Mouse (Mus musculus) MEL (cell line): ENCODE measurements around the gene Tbc1d7. TPM values are rescaled to one million over a fixed set of nuclear protein-coding genes. Genes with fewer than 3 reads are reported as not detected.
A peak's percentile ranks its signal among the peaks of the same experiment; 100 is the strongest.

ENCODE experiments used
- DNase-seq: peaks from one replicate; pipeline ENCODE4 v3.0.0; 2011; ENCODE audit warnings: low read depth, low spot score
- H3K27ac ChIP-seq: 2 replicates; pipeline ENCODE4 v1.5.1; 2012; ENCODE audit warnings: low read depth, mild to moderate bottlenecking, control low read depth, low read length, moderate library complexity; ENCODE audit not compliant: control insufficient read depth
- H3K27me3 ChIP-seq, 2 experiments: fragments of 150-350 bp in 1 of 2; sonication (generic) in 1 of 2; 2 replicates each; pipeline ENCODE4 v1.6.1; 2012; ENCODE audit warnings: low read length in 2 of 2, mild to moderate bottlenecking in 2 of 2, improper control_type of control experiment in 1 of 2, moderate library complexity in 1 of 2; ENCODE audit not compliant: insufficient read depth in 2 of 2, control insufficient read depth in 1 of 2
- H3K36me3 ChIP-seq, 2 experiments: 2 replicates each; pipeline ENCODE4 v1.6.1; 2012 to 2014; ENCODE audit warnings: low read length in 2 of 2, improper control_type of control experiment in 1 of 2, inconsistent platforms in 1 of 2, mild to moderate bottlenecking in 1 of 2; ENCODE audit not compliant: insufficient read depth in 2 of 2, control insufficient read depth in 1 of 2
- H3K4me1 ChIP-seq, 2 experiments: fragments of 150-350 bp in 1 of 2; sonication (generic) in 1 of 2; 2 replicates each; pipeline ENCODE4 v1.6.1; 2012; ENCODE audit warnings: low read length in 2 of 2, improper control_type of control experiment in 1 of 2, mild to moderate bottlenecking in 1 of 2; ENCODE audit not compliant: insufficient read depth in 2 of 2, control insufficient read depth in 1 of 2
- H3K4me3 ChIP-seq, 2 experiments: fragments of 150-350 bp in 1 of 2; sonication (generic) in 1 of 2; 2 replicates each; pipeline ENCODE4 v1.5.1; 2012; ENCODE audit warnings: low read depth in 2 of 2, low read length in 2 of 2, mild to moderate bottlenecking in 2 of 2, moderate library complexity in 2 of 2, control low read depth in 1 of 2, improper control_type of control experiment in 1 of 2; ENCODE audit not compliant: control insufficient read depth in 1 of 2, insufficient read depth in 1 of 2
- H3K79me2 ChIP-seq: 2 replicates; pipeline ENCODE4 v1.6.1; 2012; ENCODE audit warnings: mild to moderate bottlenecking, low read length, moderate library complexity; ENCODE audit not compliant: control insufficient read depth, poor library complexity, insufficient read depth
- H3K9ac ChIP-seq: 2 replicates; pipeline ENCODE4 v1.6.1; 2012; ENCODE audit warnings: low read depth, mild to moderate bottlenecking, control low read depth, low read length, moderate library complexity; ENCODE audit not compliant: control insufficient read depth, poor library complexity, severe bottlenecking
- H3K9me3 ChIP-seq: fragments of 150-350 bp; sonication (generic); replicated peaks from 2 replicates; pipeline ENCODE4 v1.6.1; 2012; ENCODE audit warnings: mild to moderate bottlenecking, low read length, improper control_type of control experiment, moderate library complexity; ENCODE audit not compliant: insufficient read depth
- BHLHE40 ChIP-seq: IDR thresholded peaks from 2 replicates; pipeline ENCODE4 v1.6.1; 2012; ENCODE audit warnings: low read depth, mild to moderate bottlenecking, inconsistent platforms, low read length, improper control_type of control experiment, borderline replicate concordance
- EP300 ChIP-seq, 2 experiments: IDR thresholded peaks; 2 replicates each; pipeline ENCODE4 v1.6.1; 2011; ENCODE audit warnings: improper control_type of control experiment in 2 of 2, low read length in 2 of 2, low read depth in 1 of 2, mild to moderate bottlenecking in 1 of 2
- ETS1 ChIP-seq: IDR thresholded peaks from 2 replicates; pipeline ENCODE4 v1.6.1; 2012; ENCODE audit warnings: low read depth, mild to moderate bottlenecking, inconsistent platforms, low read length, improper control_type of control experiment, moderate library complexity
- GATA1 ChIP-seq: IDR thresholded peaks from 2 replicates; pipeline ENCODE4 v1.6.1; 2011; ENCODE audit warnings: low read depth, low read length, improper control_type of control experiment
- HCFC1 ChIP-seq: IDR thresholded peaks from 2 replicates; pipeline ENCODE4 v1.6.1; 2012; ENCODE audit warnings: low read depth, mild to moderate bottlenecking, inconsistent platforms, low read length, improper control_type of control experiment, moderate library complexity
- JUND ChIP-seq: IDR thresholded peaks from 2 replicates; pipeline ENCODE4 v1.6.1; 2011; ENCODE audit warnings: low read depth, mild to moderate bottlenecking, improper control_type of control experiment, low read length
- MAFK ChIP-seq: IDR thresholded peaks from 2 replicates; pipeline ENCODE4 v1.6.1; 2011; ENCODE audit warnings: low read depth, mild to moderate bottlenecking, low read length, improper control_type of control experiment, borderline replicate concordance
- MAZ ChIP-seq: IDR thresholded peaks from 2 replicates; pipeline ENCODE4 v1.6.1; 2012; ENCODE audit warnings: low read depth, mild to moderate bottlenecking, inconsistent platforms, low read length, improper control_type of control experiment
- MEF2A ChIP-seq: IDR thresholded peaks from 2 replicates; pipeline ENCODE4 v1.6.1; 2014; ENCODE audit warnings: low read depth, mild to moderate bottlenecking, inconsistent platforms, low read length, improper control_type of control experiment; ENCODE audit not compliant: poor library complexity, insufficient replicate concordance, severe bottlenecking; ENCODE audit errors: extremely low read depth
- MXI1 ChIP-seq: IDR thresholded peaks from 2 replicates; pipeline ENCODE4 v1.6.1; 2011; ENCODE audit warnings: mild to moderate bottlenecking, low read depth, low read length, improper control_type of control experiment
- MYB ChIP-seq: IDR thresholded peaks from 2 replicates; pipeline ENCODE4 v1.6.1; 2011; ENCODE audit warnings: mild to moderate bottlenecking, low read depth, low read length, improper control_type of control experiment
- MYC ChIP-seq: IDR thresholded peaks from 2 replicates; pipeline ENCODE4 v1.6.1; 2011; ENCODE audit warnings: low read depth, mild to moderate bottlenecking, low read length, improper control_type of control experiment, moderate library complexity
- NELFE ChIP-seq: IDR thresholded peaks from 2 replicates; pipeline ENCODE4 v1.6.1; 2011; ENCODE audit warnings: low read depth, low read length, improper control_type of control experiment
- POLR2AphosphoS5 ChIP-seq: IDR thresholded peaks from 2 replicates; pipeline ENCODE4 v1.6.1; 2012; ENCODE audit warnings: low read depth, borderline replicate concordance, mild to moderate bottlenecking, inconsistent platforms, low read length, moderate library complexity, mixed read lengths
- RAD21 ChIP-seq: IDR thresholded peaks from 2 replicates; pipeline ENCODE4 v1.6.1; 2011; ENCODE audit warnings: mild to moderate bottlenecking, low read depth, low read length, improper control_type of control experiment
- RCOR1 ChIP-seq: IDR thresholded peaks from 2 replicates; pipeline ENCODE4 v1.6.1; 2012; ENCODE audit warnings: low read depth, mild to moderate bottlenecking, inconsistent platforms, low read length, improper control_type of control experiment
- TAL1 ChIP-seq: IDR thresholded peaks from 2 replicates; pipeline ENCODE4 v1.6.1; 2012; ENCODE audit warnings: mild to moderate bottlenecking, inconsistent platforms, low read length, moderate library complexity, mixed read lengths
- TCF12 ChIP-seq: IDR thresholded peaks from 2 replicates; pipeline ENCODE4 v1.6.1; 2014; ENCODE audit warnings: low read depth, mild to moderate bottlenecking, inconsistent platforms, low read length, improper control_type of control experiment, moderate library complexity
- UBTF ChIP-seq: IDR thresholded peaks from 2 replicates; pipeline ENCODE4 v1.6.1; 2012; ENCODE audit warnings: low read depth, mild to moderate bottlenecking, inconsistent platforms, low read length, improper control_type of control experiment, moderate library complexity, borderline replicate concordance; ENCODE audit not compliant: insufficient read depth
- USF2 ChIP-seq, 2 experiments: IDR thresholded peaks; 2 replicates each; pipeline ENCODE4 v1.6.1; 2011 to 2012; ENCODE audit warnings: improper control_type of control experiment in 2 of 2, low read length in 2 of 2, borderline replicate concordance in 1 of 2, inconsistent platforms in 1 of 2, low read depth in 1 of 2, mild to moderate bottlenecking in 1 of 2; ENCODE audit not compliant: insufficient read depth in 1 of 2
- ZC3H11A ChIP-seq: IDR thresholded peaks from 2 replicates; pipeline ENCODE4 v1.6.1; 2012; ENCODE audit warnings: low read depth, mild to moderate bottlenecking, inconsistent platforms, low read length, improper control_type of control experiment
- polyA plus RNA-seq, 2 experiments: library from polyadenylated mRNA; stranded (reverse) in 1 of 2; unstranded in 1 of 2; fragments of >175 nt in 1 of 2; fragments of >200 nt in 1 of 2; gene quantifications; 2 replicates each; pipeline versions ENCODE4 v1.2.1 to v1.2.4; 2012; ENCODE audit warnings: low replicate concordance in 2 of 2, low read depth in 1 of 2; ENCODE audit not compliant: insufficient read length in 2 of 2, insufficient read depth in 1 of 2, missing spikeins in 1 of 2
- total RNA-seq: library from RNA; depleted of rRNA; stranded (reverse); fragments of 300-350 nt; gene quantifications from 2 replicates; pipeline ENCODE4 v1.2.3, GENCODE M21; 2012

Gene Tbc1d7
- total and polyA plus RNA-seq, 3 experiments = 11.6 to 29.4 TPM; not detected in 1

DNA sequence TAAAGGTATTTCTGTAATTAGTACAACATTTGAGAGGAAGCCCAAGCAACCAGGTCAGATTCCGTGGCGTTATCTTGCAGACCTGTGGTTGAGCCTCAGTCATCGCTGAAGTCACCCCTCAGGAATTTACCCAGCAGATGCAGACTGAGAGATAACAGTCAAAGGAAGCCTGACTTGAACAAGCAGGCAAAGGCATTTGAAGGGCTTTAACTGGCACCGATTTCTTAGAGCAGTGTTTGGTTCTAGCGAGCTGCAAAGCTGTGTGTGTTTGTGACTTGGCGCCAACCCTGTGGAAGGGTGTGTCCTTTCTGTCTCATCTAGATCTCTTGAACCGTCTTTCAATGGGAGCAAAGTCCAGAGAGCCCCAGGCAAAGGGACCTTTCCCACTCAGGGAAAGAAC lies 22.0 kb upstream of the Tbc1d7 start:
- no peaks in the 10 kb centered on the region for H3K27me3 ChIP-seq
- TF ChIP-seq MXI1 = no peak
- peak; percentile 95 for TF ChIP-seq MEF2A
- TF ChIP-seq USF2 (IDR thresholded peaks at IDR 0.05; ENCODE audit: borderline replicate concordance in 1 of 2, insufficient read depth in 1 of 2, low read depth in 1 of 2, low read length in 2 of 2) = no peak
- TF ChIP-seq RCOR1 = peak; percentile 99
- peak; percentile 74; the same call in 1 of the 2 replicates for TF ChIP-seq MAZ
- TF ChIP-seq MYB = peak; percentile 63
- TF ChIP-seq GATA1 = peak; percentile 99
- peak; percentile 91 for TF ChIP-seq BHLHE40
- peak; percentile 82 for TF ChIP-seq MAFK
- TF ChIP-seq EP300 (IDR thresholded peaks at IDR 0.05; ENCODE audit: low read depth in 1 of 2, low read length in 2 of 2) = peak; percentile 84 to 93
- TF ChIP-seq UBTF = no peak
- no peak for TF ChIP-seq NELFE
- no peak for TF ChIP-seq RAD21
- peak; percentile 99 for TF ChIP-seq TCF12
- no peak for TF ChIP-seq HCFC1
- TF ChIP-seq ZC3H11A = no peak
- peak; percentile 99 for TF ChIP-seq TAL1
- TF ChIP-seq POLR2AphosphoS5 = no peak
- peak; percentile 96 for TF ChIP-seq ETS1
- TF ChIP-seq MYC = peak; percentile 82
- TF ChIP-seq JUND = peak; percentile 74; the same call in 1 of the 2 replicates
- H3K4me3 ChIP-seq = no peak overlapping the region
- H3K9ac ChIP-seq = no peak overlapping the region
- no peaks in the 10 kb centered on the region for H3K9me3 ChIP-seq
- DNase-seq = peak; percentile 94
- peaks cover 9 to 38% of the 10 kb centered on the region in 2 experiments for H3K4me1 ChIP-seq
- H3K36me3 ChIP-seq = peaks cover 0 to 30% of the 10 kb centered on the region in 2 experiments; a peak in 2 of 4 replicates
- H3K79me2 ChIP-seq = no peaks in the 10 kb centered on the region
- 0 out of 2 replicates have a peak overlapping the region, but pooled peaks have one; percentile 2 for H3K27ac ChIP-seq
